9 mouse cellular contexts compared by ENCODE assay signal in genomic region chr2:7088536-7088935, GRCm38 (mm10).
DNase-seq lines count a peak whose midpoint lies in the region; ATAC-seq and TF ChIP-seq lines count a peak whose summit lies in the region.
"Had no signal": no experiment of that assay in that cellular context is flagged by ENCODE, and none has a peak within 500 bp of the region (broad histone marks: within the 10 kb centered on the region; RNA-seq: fewer than 3 reads in every experiment).

No protein-coding gene starts in this region.

- H3K9me3 ChIP-seq in lung, embryonic 14.5 days (ENCODE audit: low read depth, low read length): no peaks in the 10 kb centered on the region
- H3K9me3 ChIP-seq in forebrain, embryonic 11.5 days (ENCODE audit: control insufficient read depth, low read length): no peaks in the 10 kb centered on the region
- no peaks in the 10 kb centered on the region for H3K9me3 ChIP-seq in hindbrain, embryonic 13.5 days
- H3K9me3 ChIP-seq in neural tube, embryonic 14.5 days (ENCODE audit: control insufficient read depth, low read length): no peaks in the 10 kb centered on the region
- H3K9me3 ChIP-seq: stomach, embryonic 15.5 days had no signal

- peaks cover 15% of the 10 kb centered on the region for H3K4me1 ChIP-seq in lung, embryonic 14.5 days (ENCODE audit: insufficient read depth)
- H3K4me1 ChIP-seq in forebrain, embryonic 11.5 days (replicated peaks; ENCODE audit: control insufficient read depth, insufficient read depth, low read length): peaks cover 4% of the 10 kb centered on the region; the same call in 1 of the 2 replicates
- H3K4me1 ChIP-seq in hindbrain, embryonic 13.5 days (replicated peaks): peaks cover 17% of the 10 kb centered on the region
- no peaks in the 10 kb centered on the region for H3K4me1 ChIP-seq in neural tube, embryonic 14.5 days (ENCODE audit: control insufficient read depth, insufficient read depth, low read length)
- H3K4me1 ChIP-seq: stomach, embryonic 15.5 days had no signal

- H3K4me3 ChIP-seq in lung, embryonic 14.5 days (ENCODE audit: low read depth, low read length): no peak overlapping the region
- no peak overlapping the region for H3K4me3 ChIP-seq in forebrain, embryonic 11.5 days (ENCODE audit: low read depth, low read length)
- H3K4me3 ChIP-seq in hindbrain, embryonic 13.5 days: no peak overlapping the region
- no peak overlapping the region for H3K4me3 ChIP-seq in neural tube, embryonic 14.5 days (ENCODE audit: low read depth, low read length)
- H3K4me3 ChIP-seq: stomach, embryonic 15.5 days had no signal

- H3K27ac ChIP-seq in lung, embryonic 14.5 days (ENCODE audit: low read depth): peak overlapping the region; percentile 54
- peak overlapping the region; percentile 52; the same call in 1 of the 2 replicates for H3K27ac ChIP-seq in forebrain, embryonic 11.5 days (ENCODE audit: low read depth, low read length)
- peak overlapping the region; percentile 78 for H3K27ac ChIP-seq in hindbrain, embryonic 13.5 days
- peak overlapping the region; percentile 64; the same call in 1 of the 2 replicates for H3K27ac ChIP-seq in neural tube, embryonic 14.5 days (ENCODE audit: low read depth, low read length)
- H3K27ac ChIP-seq: stomach, embryonic 15.5 days had no signal

- 17% methylated on average over 4 of the region's 4 CpGs for WGBS in lung, embryonic 14.5 days
- WGBS in forebrain, embryonic 11.5 days: 17% methylated on average over 4 of the region's 4 CpGs
- 22% methylated on average over 4 of the region's 4 CpGs for WGBS in hindbrain, embryonic 13.5 days
- WGBS in neural tube, embryonic 14.5 days: 24% methylated on average over 4 of the region's 4 CpGs

- DNase-seq in lung, embryonic 14.5 days: peak; percentile 39
- no peak for DNase-seq in lung, postnatal 25 days (ENCODE audit: low spot score)
- DNase-seq in forebrain, embryonic 11.5 days (ENCODE audit: low spot score): no peak
- DNase-seq in spleen, postnatal 36 days (ENCODE audit: low spot score in 2 of 2): no peak
- DNase-seq in right cerebral cortex, postnatal 25 days: no peak
- DNase-seq: adrenal gland, adult 8-10 months had no signal

- no peak for ATAC-seq in lung, embryonic 14.5 days (ENCODE audit: insufficient read depth)
- ATAC-seq in forebrain, embryonic 11.5 days (replicated peaks; ENCODE audit: low FRiP score): 0 out of 2 replicates have a peak, but pooled peaks have one; percentile 19
- ATAC-seq in hindbrain, embryonic 13.5 days (ENCODE audit: low FRiP score): no peak
- no peak for ATAC-seq in neural tube, embryonic 14.5 days (ENCODE audit: low read depth)

- no peaks in the 10 kb centered on the region for H3K36me3 ChIP-seq in lung, embryonic 14.5 days (ENCODE audit: insufficient read depth)
- no peaks in the 10 kb centered on the region for H3K36me3 ChIP-seq in forebrain, embryonic 11.5 days (ENCODE audit: control insufficient read depth, insufficient read depth, low read length)
- no peaks in the 10 kb centered on the region for H3K36me3 ChIP-seq in hindbrain, embryonic 13.5 days
- H3K36me3 ChIP-seq in neural tube, embryonic 14.5 days (ENCODE audit: control insufficient read depth, insufficient read depth, low read length): no peaks in the 10 kb centered on the region
- H3K36me3 ChIP-seq: stomach, embryonic 15.5 days had no signal

- no peak for TF ChIP-seq CTCF in lung, embryonic 14.5 days (IDR thresholded peaks at IDR 0.05; ENCODE audit: low read depth)

- no peak overlapping the region for H3K9ac ChIP-seq in lung, embryonic 14.5 days
- H3K9ac ChIP-seq in forebrain, embryonic 11.5 days (ENCODE audit: low read length): no peak overlapping the region; the same call in 1 of the 2 replicates
- no peak overlapping the region for H3K9ac ChIP-seq in hindbrain, embryonic 13.5 days
- H3K9ac ChIP-seq in neural tube, embryonic 14.5 days (replicated peaks; ENCODE audit: low read depth, low read length): no peak overlapping the region
- H3K9ac ChIP-seq: stomach, embryonic 15.5 days had no signal

- H3K4me2 ChIP-seq in lung, embryonic 14.5 days: no peak overlapping the region
- no peak overlapping the region for H3K4me2 ChIP-seq in forebrain, embryonic 11.5 days (ENCODE audit: low read depth, low read length, severe bottlenecking)
- no peak overlapping the region for H3K4me2 ChIP-seq in hindbrain, embryonic 13.5 days
- no peak overlapping the region for H3K4me2 ChIP-seq in neural tube, embryonic 14.5 days (ENCODE audit: low read depth, low read length)
- H3K4me2 ChIP-seq: stomach, embryonic 15.5 days had no signal

- H3K27me3 ChIP-seq in lung, embryonic 14.5 days (ENCODE audit: insufficient read depth, low read length): no peaks in the 10 kb centered on the region
- no peaks in the 10 kb centered on the region for H3K27me3 ChIP-seq in forebrain, embryonic 11.5 days (ENCODE audit: control insufficient read depth, insufficient read depth, low read length)
- no peaks in the 10 kb centered on the region for H3K27me3 ChIP-seq in hindbrain, embryonic 13.5 days
- no peaks in the 10 kb centered on the region for H3K27me3 ChIP-seq in neural tube, embryonic 14.5 days (ENCODE audit: control insufficient read depth, insufficient read depth, low read length)
- H3K27me3 ChIP-seq: stomach, embryonic 15.5 days had no signal
